Mouse (Mus musculus): ENCODE measurements around the gene Ccdc180.

GRCm38 (mm10) chr4:45970048-45970560, 80.0 kb downstream of the Ccdc180 start:
- TF ChIP-seq MAFK (IDR thresholded peaks at IDR 0.05; ENCODE audit: insufficient read depth, low read depth, low read length) (no peak), ZNF384 (IDR thresholded peaks at IDR 0.05; ENCODE audit: low read depth, low read length) (no peak), HCFC1 (IDR thresholded peaks at IDR 0.05; ENCODE audit: borderline replicate concordance, insufficient read depth, low read length) (no peak), ZC3H11A (IDR thresholded peaks at IDR 0.05; ENCODE audit: borderline replicate concordance, low read depth, low read length) (no peak), CHD2 (IDR thresholded peaks at IDR 0.05; ENCODE audit: low read depth, low read length) (no peak)
